Mouse (Mus musculus): Measurements from ENCODE around the gene Traf1. TPM values are rescaled to one million over a fixed set of nuclear protein-coding genes. Genes with fewer than 3 reads are reported as not detected.

Traf1 gene
- polyA plus RNA-seq, 1 experiment from 2014 or later = 2.5 TPM

GRCm38 (mm10) chr2:34904849-34905542 lies 56.6 kb downstream of the Traf1 start:
- Histone ChIP-seq H3K4me3 (replicated peaks) (peak overlapping the region; percentile 36), H3K4me2 (replicated peaks) (peak overlapping the region; percentile 69), H3K27ac (peak overlapping the region; percentile 34; the same call in 1 of the 2 replicates), H3K4me1 (replicated peaks) (peaks cover 4% of the 10 kb centered on the region; the same call in 1 of the 2 replicates), H3K9ac (peak overlapping the region; percentile 21; the same call in 1 of the 2 replicates), H3K9me3 (no peaks in the 10 kb centered on the region), H3K27me3 (replicated peaks) (no peaks in the 10 kb centered on the region), H3K36me3 (0 out of 2 replicates have a peak, but pooled peaks cover 3% of the 10 kb centered on the region)
- under 1% methylated on average over 34 of the region's 34 CpGs for WGBS
- ATAC-seq = peak; percentile 98

GRCm38 (mm10) chr2:34903652-34904405 lies 57.7 kb downstream of the Traf1 start:
- Histone ChIP-seq H3K36me3 (0 out of 2 replicates have a peak, but pooled peaks cover 3% of the 10 kb centered on the region), H3K4me2 (replicated peaks) (no peak overlapping the region), H3K9ac (no peak overlapping the region; the same call in 1 of the 2 replicates), H3K27ac (0 out of 2 replicates have a peak overlapping the region, but pooled peaks have one; percentile 34), H3K9me3 (no peaks in the 10 kb centered on the region), H3K4me1 (replicated peaks) (peaks cover 4% of the 10 kb centered on the region; the same call in 1 of the 2 replicates), H3K27me3 (replicated peaks) (no peaks in the 10 kb centered on the region), H3K4me3 (replicated peaks) (no peak overlapping the region)
- WGBS = 63% methylated on average over 4 of the region's 4 CpGs
- no peak for ATAC-seq

- Histone ChIP-seq H3K9ac (no peak overlapping the region), H3K9me3 (no peaks in the 10 kb centered on the region), H3K36me3 (0 out of 2 replicates have a peak, but pooled peaks cover 3% of the 10 kb centered on the region), H3K27me3 (replicated peaks) (no peaks in the 10 kb centered on the region), H3K4me3 (replicated peaks) (no peak overlapping the region), H3K27ac (no peak overlapping the region), H3K4me2 (replicated peaks) (no peak overlapping the region), H3K4me1 (replicated peaks) (peaks cover 4% of the 10 kb centered on the region; the same call in 1 of the 2 replicates)
- 85% methylated on average over 7 of the region's 7 CpGs for WGBS
- ATAC-seq = no peak
Observed at GRCm38 (mm10) chr2:34903191-34903590, 58.4 kb downstream of the Traf1 start.

GRCm38 (mm10) chr2:34902731-34903130 lies 58.8 kb downstream of the Traf1 start:
- WGBS = 80% methylated on average over 6 of the region's 6 CpGs
- Histone ChIP-seq H3K9me3 (no peaks in the 10 kb centered on the region), H3K36me3 (0 out of 2 replicates have a peak, but pooled peaks cover 3% of the 10 kb centered on the region), H3K4me2 (replicated peaks) (no peak overlapping the region), H3K27me3 (replicated peaks) (no peaks in the 10 kb centered on the region), H3K4me1 (replicated peaks) (peaks cover 4% of the 10 kb centered on the region; the same call in 1 of the 2 replicates), H3K4me3 (replicated peaks) (no peak overlapping the region), H3K9ac (no peak overlapping the region), H3K27ac (no peak overlapping the region)
- ATAC-seq = no peak

GRCm38 (mm10) chr2:34901726-34902125 lies 59.8 kb downstream of the Traf1 start:
- H3K27ac ChIP-seq = no peak overlapping the region
- no peak overlapping the region for H3K4me2 ChIP-seq (replicated peaks)
- 76% methylated on average over 4 of the region's 4 CpGs for WGBS
- no peaks in the 10 kb centered on the region for H3K27me3 ChIP-seq (replicated peaks)
- H3K9me3 ChIP-seq = no peaks in the 10 kb centered on the region
- ATAC-seq = no peak
- H3K9ac ChIP-seq = no peak overlapping the region
- peaks cover 4% of the 10 kb centered on the region; the same call in 1 of the 2 replicates for H3K4me1 ChIP-seq (replicated peaks)
- 0 out of 2 replicates have a peak, but pooled peaks cover 3% of the 10 kb centered on the region for H3K36me3 ChIP-seq
- no peak overlapping the region for H3K4me3 ChIP-seq (replicated peaks)

- no peaks in the 10 kb centered on the region for H3K9me3 ChIP-seq
- no peaks in the 10 kb centered on the region for H3K27me3 ChIP-seq (replicated peaks)
- no peak for ATAC-seq
- H3K27ac ChIP-seq = no peak overlapping the region
- H3K9ac ChIP-seq = no peak overlapping the region
- H3K36me3 ChIP-seq = 0 out of 2 replicates have a peak, but pooled peaks cover 3% of the 10 kb centered on the region
- peaks cover 4% of the 10 kb centered on the region; the same call in 1 of the 2 replicates for H3K4me1 ChIP-seq (replicated peaks)
- H3K4me2 ChIP-seq (replicated peaks) = no peak overlapping the region
- no peak overlapping the region for H3K4me3 ChIP-seq (replicated peaks)
- WGBS = 56% methylated on average over 1 of the region's 1 CpGs
Observed at GRCm38 (mm10) chr2:34900412-34900811, 61.2 kb downstream of the Traf1 start.

- no peak for ATAC-seq
- no peak overlapping the region for H3K4me3 ChIP-seq (replicated peaks)
- no peaks in the 10 kb centered on the region for H3K27me3 ChIP-seq (replicated peaks)
- H3K36me3 ChIP-seq = 0 out of 2 replicates have a peak, but pooled peaks cover 3% of the 10 kb centered on the region
- H3K4me1 ChIP-seq (replicated peaks) = peaks cover 4% of the 10 kb centered on the region; the same call in 1 of the 2 replicates
- H3K4me2 ChIP-seq (replicated peaks) = no peak overlapping the region
- no peak overlapping the region for H3K9ac ChIP-seq
- 83% methylated on average over 11 of the region's 11 CpGs for WGBS
- H3K9me3 ChIP-seq = no peaks in the 10 kb centered on the region
- no peak overlapping the region for H3K27ac ChIP-seq
Observed at GRCm38 (mm10) chr2:34899682-34900081, 61.9 kb downstream of the Traf1 start.

- Histone ChIP-seq H3K36me3 (0 out of 2 replicates have a peak, but pooled peaks cover 3% of the 10 kb centered on the region), H3K9ac (no peak overlapping the region), H3K4me3 (replicated peaks) (no peak overlapping the region), H3K9me3 (no peaks in the 10 kb centered on the region), H3K27me3 (replicated peaks) (no peaks in the 10 kb centered on the region), H3K4me1 (replicated peaks) (no peaks in the 10 kb centered on the region), H3K27ac (no peak overlapping the region), H3K4me2 (replicated peaks) (no peak overlapping the region)
- peak; percentile 35; the same call in 1 of the 2 replicates for ATAC-seq
- 23% methylated on average over 10 of the region's 10 CpGs for WGBS
Observed at GRCm38 (mm10) chr2:34897820-34898219, 63.8 kb downstream of the Traf1 start.

GRCm38 (mm10) chr2:34896821-34897460 lies 64.6 kb downstream of the Traf1 start:
- WGBS = 81% methylated on average over 17 of the region's 17 CpGs
- Histone ChIP-seq H3K27me3 (replicated peaks) (no peaks in the 10 kb centered on the region), H3K36me3 (0 out of 2 replicates have a peak, but pooled peaks cover 3% of the 10 kb centered on the region), H3K9ac (no peak overlapping the region), H3K27ac (no peak overlapping the region), H3K4me2 (replicated peaks) (no peak overlapping the region), H3K9me3 (no peaks in the 10 kb centered on the region), H3K4me1 (replicated peaks) (no peaks in the 10 kb centered on the region), H3K4me3 (replicated peaks) (no peak overlapping the region)
- ATAC-seq = no peak

GRCm38 (mm10) chr2:34895503-34896113 lies 66.0 kb downstream of the Traf1 start:
- H3K36me3 ChIP-seq = 0 out of 2 replicates have a peak, but pooled peaks cover 3% of the 10 kb centered on the region
- no peaks in the 10 kb centered on the region for H3K9me3 ChIP-seq
- WGBS = 80% methylated on average over 19 of the region's 19 CpGs
- H3K4me3 ChIP-seq (replicated peaks) = no peak overlapping the region
- no peaks in the 10 kb centered on the region for H3K4me1 ChIP-seq (replicated peaks)
- no peaks in the 10 kb centered on the region for H3K27me3 ChIP-seq (replicated peaks)
- H3K27ac ChIP-seq = no peak overlapping the region
- H3K4me2 ChIP-seq (replicated peaks) = no peak overlapping the region
- no peak for ATAC-seq
- H3K9ac ChIP-seq = no peak overlapping the region

- Histone ChIP-seq H3K4me1 (replicated peaks) (no peaks in the 10 kb centered on the region), H3K27me3 (replicated peaks) (no peaks in the 10 kb centered on the region), H3K36me3 (no peaks in the 10 kb centered on the region), H3K4me3 (replicated peaks) (no peak overlapping the region), H3K9ac (no peak overlapping the region), H3K9me3 (no peaks in the 10 kb centered on the region), H3K4me2 (replicated peaks) (no peak overlapping the region), H3K27ac (no peak overlapping the region)
- WGBS = 69% methylated on average over 5 of the region's 5 CpGs
- no peak for ATAC-seq
Observed at GRCm38 (mm10) chr2:34893950-34894349, 67.6 kb downstream of the Traf1 start.

Measured in intestine, embryonic 15.5 days (tissue).